Mouse (Mus musculus) heart, postnatal 25 days (tissue): ENCODE results near the gene Adgrf1. TPM values are rescaled to one million over a fixed set of nuclear protein-coding genes. Genes with fewer than 3 reads are reported as not detected.
A peak's percentile ranks its signal among the peaks of the same experiment; 100 is the strongest.

Experiments used
- DNase-seq: peaks from one replicate; pipeline ENCODE4 v3.0.0; 2022; ENCODE audit warnings: low spot score
- intact Hi-C: fragments of 180-260 bp; cut with DNase I; formaldehyde crosslinking; loops from one replicate; pipeline ENCODE4 v1.15.1; 2025
- total RNA-seq, 2 experiments: library from RNA; stranded (reverse); gene quantifications; 2 replicates each; pipeline ENCODE4 v1.2.3; 2021

Gene Adgrf1
- total RNA-seq, result not detected

GRCm38 (mm10) chr17:43270161-43270560 lies at the start of gene Adgrf1:
Adgrf1 (plus strand) TSS chr17:43270329.
- intact Hi-C loops, result no loop called here
- no peak for DNase-seq

- intact Hi-C loops, result loop anchor here (5.0 kb wide), 1 partner anchor 149 kb away; no protein-coding TSS in a partner anchor
- no peak for DNase-seq
Observed at GRCm38 (mm10) chr17:43226101-43226500, 44.0 kb upstream of the Adgrf1 start.

- DNase-seq, result peak; percentile 24
- intact Hi-C loops, result loop anchor here (1.0 to 5.0 kb wide), 3 partner anchors 153 to 218 kb away; partner anchors contain the start of gene Tnfrsf21
Observed at GRCm38 (mm10) chr17:43229621-43230513, 40.3 kb upstream of the Adgrf1 start.

GRCm38 (mm10) chr17:43230821-43231220 lies 39.3 kb upstream of the Adgrf1 start:
- intact Hi-C loops, result loop anchor here (1.0 kb wide), 1 partner anchor 215 kb away; the partner anchor contains the start of gene Tnfrsf21
- DNase-seq, result no peak

GRCm38 (mm10) chr17:43232769-43233168 lies 37.4 kb upstream of the Adgrf1 start:
- DNase-seq, result no peak
- intact Hi-C loops, result no loop called here

- intact Hi-C loops, result no loop called here
- no peak for DNase-seq
Observed at GRCm38 (mm10) chr17:43236656-43237250, 33.4 kb upstream of the Adgrf1 start.

GRCm38 (mm10) chr17:43239035-43239434 lies 31.1 kb upstream of the Adgrf1 start:
- DNase-seq, result no peak
- intact Hi-C loops, result no loop called here

- DNase-seq, result peak; percentile 68
- intact Hi-C loops, result no loop called here
Observed at GRCm38 (mm10) chr17:43241134-43241533, 29.0 kb upstream of the Adgrf1 start.

- no peak for DNase-seq
- intact Hi-C loops, result no loop called here
Observed at GRCm38 (mm10) chr17:43242609-43243008, 27.5 kb upstream of the Adgrf1 start.

- intact Hi-C loops, result no loop called here
- no peak for DNase-seq
Observed at GRCm38 (mm10) chr17:43245364-43245763, 24.8 kb upstream of the Adgrf1 start.

GRCm38 (mm10) chr17:43247245-43247644 lies 22.9 kb upstream of the Adgrf1 start:
- intact Hi-C loops, result no loop called here
- no peak for DNase-seq

GRCm38 (mm10) chr17:43249645-43250044 lies 20.5 kb upstream of the Adgrf1 start:
- no peak for DNase-seq

GRCm38 (mm10) chr17:43251249-43252125 lies 18.6 kb upstream of the Adgrf1 start:
- intact Hi-C loops, result no loop called here
- DNase-seq, result no peak

More at GRCm38 (mm10) chr17:43249645-43250044, 20.5 kb upstream of the Adgrf1 start:
- intact Hi-C loops, result no loop called here

- no peak for DNase-seq
- intact Hi-C loops, result no loop called here
Observed at GRCm38 (mm10) chr17:43252846-43253245, 17.3 kb upstream of the Adgrf1 start.

- intact Hi-C loops, result no loop called here
- DNase-seq, result no peak
Observed at GRCm38 (mm10) chr17:43254261-43254660, 15.9 kb upstream of the Adgrf1 start.

- DNase-seq, result no peak
- intact Hi-C loops, result no loop called here
Observed at GRCm38 (mm10) chr17:43256536-43257135, 13.5 kb upstream of the Adgrf1 start.

GRCm38 (mm10) chr17:43257699-43258098 lies 12.4 kb upstream of the Adgrf1 start:
- DNase-seq, result no peak
- intact Hi-C loops, result no loop called here

GRCm38 (mm10) chr17:43261937-43262336 lies 8.2 kb upstream of the Adgrf1 start:
- intact Hi-C loops, result no loop called here

GRCm38 (mm10) chr17:43264739-43265138 lies 5.4 kb upstream of the Adgrf1 start:
- intact Hi-C loops, result loop anchor here (1.0 to 2.0 kb wide), 3 partner anchors 196 to 346 kb away; no protein-coding TSS in a partner anchor
- no peak for DNase-seq

More at GRCm38 (mm10) chr17:43261937-43262336, 8.2 kb upstream of the Adgrf1 start:
- no peak for DNase-seq
